Mouse (Mus musculus) limb, embryonic 10.5 days (tissue): ENCODE results near the gene Rsph10b. TPM values are rescaled to one million over a fixed set of nuclear protein-coding genes. Genes with fewer than 3 reads are reported as not detected.

Experiments
- DNase-seq: peaks from one replicate; pipeline ENCODE4 v3.0.0-alpha.2; 2017; ENCODE audit warnings: low spot score
- H3K27ac ChIP-seq: fragments of 300-500 bp; sonication (generic); 2 replicates; pipeline ENCODE4 v1.5.1; 2016; ENCODE audit warnings: mild to moderate bottlenecking
- H3K27me3 ChIP-seq: fragments of 300-500 bp; sonication (generic); 2 replicates; pipeline ENCODE4 v1.6.1; 2016; ENCODE audit warnings: low read depth, mild to moderate bottlenecking; ENCODE audit not compliant: poor library complexity, severe bottlenecking
- H3K36me3 ChIP-seq: fragments of 300-500 bp; sonication (generic); 2 replicates; pipeline ENCODE4 v1.6.1; 2016; ENCODE audit warnings: mild to moderate bottlenecking, moderate library complexity
- H3K4me1 ChIP-seq: fragments of 300-500 bp; sonication (generic); 2 replicates; pipeline ENCODE4 v1.6.1; 2016
- H3K4me3 ChIP-seq: fragments of 300-500 bp; sonication (generic); 2 replicates; pipeline ENCODE4 v1.5.1; 2016; ENCODE audit warnings: mild to moderate bottlenecking, moderate library complexity
- H3K9me3 ChIP-seq: fragments of 300-500 bp; sonication (generic); replicated peaks from 2 replicates; pipeline ENCODE4 v1.6.1; 2016; ENCODE audit warnings: mild to moderate bottlenecking
- WGBS: fragments of 180-500 bp; shearing (Covaris S2); methylation state at CpG from one replicate; pipeline ENCODE4 v1.1.7; 2016; 5-methylcytosine and 5-hydroxymethylcytosine counted together
- polyA plus RNA-seq: library from polyadenylated mRNA; unstranded; fragments of >200 nt; fragmentation: Nextera tagmentation; extraction: Ambion mirVana; gene quantifications from 2 replicates; pipeline ENCODE4 v1.2.1, GENCODE M21; 2016

Gene Rsph10b
- 0.41 and 1.1 TPM in 2 replicates for polyA plus RNA-seq

DNA sequence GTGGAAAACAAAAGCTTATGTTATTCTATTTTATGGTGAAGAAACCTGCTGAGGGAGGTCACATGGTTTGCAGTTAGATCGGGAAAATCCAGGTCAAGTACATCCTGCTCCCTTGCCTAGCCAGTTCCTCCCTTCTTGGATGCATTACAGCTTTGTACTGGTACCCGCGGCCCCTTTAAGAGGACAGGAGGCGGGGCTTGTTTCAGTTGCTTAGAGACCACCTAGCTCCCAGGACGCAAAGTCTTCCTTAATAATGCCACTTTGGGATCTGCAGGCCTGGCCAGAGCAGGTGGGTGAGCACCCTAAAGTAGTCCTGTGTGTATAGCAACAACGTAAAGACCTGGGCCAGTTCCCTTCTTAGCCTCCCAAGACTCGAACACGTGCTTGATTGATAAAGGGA, at the start of gene Rsph10b:
TSS of gene Rsph10b (plus strand) at position 205 of the 400 bp plus-strand sequence.
- Histone ChIP-seq H3K9me3 (no peaks in the 10 kb centered on the region), H3K4me1 (no peaks in the 10 kb centered on the region), H3K27ac (no peak within 1 kb of the TSS), H3K36me3 (peaks cover 49% of the 10 kb centered on the region), H3K4me3 (no peak within 1 kb of the TSS), H3K27me3 (no peaks in the 10 kb centered on the region)
- DNase-seq, result peak; percentile 43
- WGBS, result 18% methylated on average over 8 of the region's 8 CpGs

GRCm38 (mm10) chr5:143885274-143885673, 47.6 kb upstream of the Rsph10b start:
- 95% methylated on average over 3 of the region's 3 CpGs for WGBS
- no peak overlapping the region for H3K4me3 ChIP-seq
- H3K27me3 ChIP-seq, result no peaks in the 10 kb centered on the region
- DNase-seq, result no peak
- no peaks in the 10 kb centered on the region for H3K9me3 ChIP-seq
- H3K36me3 ChIP-seq, result peaks cover 99% of the 10 kb centered on the region
- no peak overlapping the region for H3K27ac ChIP-seq
- H3K4me1 ChIP-seq, result no peaks in the 10 kb centered on the region

- Histone ChIP-seq H3K4me3 (no peak overlapping the region), H3K4me1 (no peaks in the 10 kb centered on the region), H3K27ac (no peak overlapping the region), H3K27me3 (no peaks in the 10 kb centered on the region), H3K36me3 (peaks cover 93% of the 10 kb centered on the region), H3K9me3 (no peaks in the 10 kb centered on the region)
- WGBS, result 79% methylated on average over 6 of the region's 6 CpGs
- no peak for DNase-seq
Observed at GRCm38 (mm10) chr5:143890741-143891140, 42.1 kb upstream of the Rsph10b start.

DNA sequence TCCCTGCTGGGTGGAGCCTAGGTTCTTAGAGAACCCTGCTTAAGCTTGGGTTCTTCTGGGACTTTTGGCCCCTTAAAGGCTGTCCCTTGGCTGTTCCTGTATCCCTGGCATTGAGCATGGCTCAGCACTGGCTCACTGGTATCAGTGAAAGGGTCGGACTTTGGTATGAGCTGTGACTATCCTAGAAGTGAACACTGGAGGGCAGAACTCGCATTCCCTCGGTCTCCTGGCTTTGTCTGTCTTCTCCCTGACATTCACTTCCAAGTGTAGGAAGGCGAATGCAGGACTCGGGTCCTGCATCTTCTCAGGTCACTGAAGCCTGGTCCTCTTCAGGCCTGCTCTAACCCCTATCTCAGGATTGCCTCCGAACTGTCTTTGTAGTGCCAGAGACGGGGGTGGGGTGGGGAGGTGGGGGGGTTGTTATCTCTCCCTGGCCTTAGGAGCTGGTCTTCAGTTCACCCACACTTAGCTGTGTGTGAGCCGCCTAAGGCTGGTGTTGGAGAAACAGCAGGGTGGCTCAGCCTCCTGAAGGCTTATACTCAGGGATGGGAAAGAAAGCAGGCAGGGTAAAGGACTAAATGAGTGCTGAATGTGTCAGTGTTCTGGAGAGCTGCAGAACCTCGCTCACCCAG, 40.5 kb upstream of the Rsph10b start:
- Histone ChIP-seq H3K4me1 (no peaks in the 10 kb centered on the region), H3K4me3 (no peak overlapping the region), H3K27ac (no peak overlapping the region), H3K36me3 (peaks cover 89% of the 10 kb centered on the region), H3K9me3 (no peaks in the 10 kb centered on the region), H3K27me3 (no peaks in the 10 kb centered on the region)
- no peak for DNase-seq
- 72% methylated on average over 9 of the region's 9 CpGs for WGBS

- no peak overlapping the region for H3K27ac ChIP-seq
- no peaks in the 10 kb centered on the region for H3K9me3 ChIP-seq
- no peak overlapping the region for H3K4me3 ChIP-seq
- no peaks in the 10 kb centered on the region for H3K4me1 ChIP-seq
- H3K27me3 ChIP-seq, result no peaks in the 10 kb centered on the region
- no peak for DNase-seq
- H3K36me3 ChIP-seq, result peaks cover 89% of the 10 kb centered on the region
- 84% methylated on average over 5 of the region's 5 CpGs for WGBS
Observed at GRCm38 (mm10) chr5:143893396-143893795, 39.4 kb upstream of the Rsph10b start.

GRCm38 (mm10) chr5:143897635-143898330, 35.1 kb upstream of the Rsph10b start, which contains the start of gene Ankrd61:
Ankrd61 (minus strand) TSS chr5:143897685.
- H3K9me3 ChIP-seq, result no peaks in the 10 kb centered on the region
- no peaks in the 10 kb centered on the region for H3K4me1 ChIP-seq
- no peak within 1 kb of the TSS for H3K27ac ChIP-seq
- 87% methylated on average over 14 of the region's 14 CpGs for WGBS
- peaks cover 89% of the 10 kb centered on the region for H3K36me3 ChIP-seq
- H3K27me3 ChIP-seq, result no peaks in the 10 kb centered on the region
- DNase-seq, result no peak
- no peak within 1 kb of the TSS for H3K4me3 ChIP-seq

DNA sequence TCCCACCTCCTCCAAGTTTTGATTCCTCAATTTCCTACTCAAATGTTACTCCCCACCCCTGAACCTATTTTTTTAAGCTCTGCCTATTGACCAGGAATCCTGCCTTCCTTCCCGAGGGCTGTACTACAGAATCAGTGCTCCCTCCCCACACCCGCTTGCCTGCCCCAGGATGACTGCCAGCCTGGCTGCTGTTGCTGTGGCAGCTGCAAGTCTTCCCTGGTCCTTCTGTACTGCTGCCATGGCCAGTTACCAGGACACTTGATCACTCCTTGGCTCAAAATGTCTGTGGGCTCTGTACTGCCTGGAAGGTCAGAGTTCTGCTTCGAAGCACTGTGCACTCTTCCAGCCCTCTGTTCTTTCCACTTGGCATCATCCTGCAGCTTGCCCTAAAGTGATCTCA, 30.7 kb upstream of the Rsph10b start:
- Histone ChIP-seq H3K36me3 (peaks cover 100% of the 10 kb centered on the region), H3K4me3 (no peak overlapping the region), H3K4me1 (no peaks in the 10 kb centered on the region), H3K27me3 (no peaks in the 10 kb centered on the region), H3K9me3 (no peaks in the 10 kb centered on the region), H3K27ac (no peak overlapping the region)
- no peak for DNase-seq
- 90% methylated on average over 3 of the region's 3 CpGs for WGBS

GRCm38 (mm10) chr5:143903813-143904212, 29.0 kb upstream of the Rsph10b start:
- Histone ChIP-seq H3K9me3 (no peaks in the 10 kb centered on the region), H3K27ac (no peak overlapping the region), H3K4me1 (peaks cover 10% of the 10 kb centered on the region), H3K36me3 (peaks cover 90% of the 10 kb centered on the region), H3K4me3 (no peak overlapping the region), H3K27me3 (no peaks in the 10 kb centered on the region)
- no peak for DNase-seq
- WGBS, result 87% methylated on average over 4 of the region's 4 CpGs

GRCm38 (mm10) chr5:143906429-143906828, 26.4 kb upstream of the Rsph10b start:
- DNase-seq, result no peak
- peaks cover 64% of the 10 kb centered on the region for H3K36me3 ChIP-seq
- peaks cover 20% of the 10 kb centered on the region for H3K4me1 ChIP-seq
- no peak overlapping the region for H3K4me3 ChIP-seq
- no peak overlapping the region for H3K27ac ChIP-seq
- whole genome bisulfite sequencing, result 91% methylated on average over 8 of the region's 8 CpGs
- no peaks in the 10 kb centered on the region for H3K9me3 ChIP-seq
- H3K27me3 ChIP-seq, result no peaks in the 10 kb centered on the region

DNA sequence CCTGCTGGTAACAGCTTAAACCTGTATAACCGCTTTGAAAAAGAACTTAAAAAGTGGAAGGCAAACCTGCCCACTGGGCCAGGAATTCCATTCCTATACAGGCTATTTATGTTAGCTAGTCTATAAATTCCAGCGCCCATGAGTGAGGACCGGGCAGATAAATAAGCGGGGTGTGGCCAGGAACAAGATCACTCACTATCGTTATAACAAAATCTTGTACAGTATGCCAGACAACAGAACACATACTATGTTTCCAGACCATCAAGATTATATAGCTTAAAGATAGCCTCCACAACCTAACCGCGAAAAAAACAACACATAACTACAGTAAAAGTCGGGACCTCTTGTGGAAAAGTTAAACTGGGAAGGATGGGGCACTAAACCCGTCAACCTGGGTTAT, 23.9 kb upstream of the Rsph10b start:
- 2% methylated on average over 9 of the region's 9 CpGs for WGBS
- Histone ChIP-seq H3K4me3 (peak overlapping the region; percentile 68), H3K27ac (peak overlapping the region; percentile 88), H3K4me1 (peaks cover 20% of the 10 kb centered on the region), H3K27me3 (no peaks in the 10 kb centered on the region), H3K9me3 (no peaks in the 10 kb centered on the region), H3K36me3 (peaks cover 53% of the 10 kb centered on the region)
- no peak for DNase-seq

GRCm38 (mm10) chr5:143909417-143910400, 23.1 kb upstream of the Rsph10b start, which contains the start of the genes Aimp2 and Pms2:
Aimp2 (minus strand) TSS chr5:143909847.
Pms2 (plus strand) TSS chr5:143909964.
- H3K27ac ChIP-seq, result peak within 1 kb of the TSS; percentile 88
- peak; percentile 94 for DNase-seq
- H3K9me3 ChIP-seq, result no peaks in the 10 kb centered on the region
- no peaks in the 10 kb centered on the region for H3K27me3 ChIP-seq
- peak within 1 kb of the TSS; percentile 68 for H3K4me3 ChIP-seq
- H3K36me3 ChIP-seq, result peaks cover 53% of the 10 kb centered on the region
- under 1% methylated on average over 70 of the region's 70 CpGs for WGBS
- peaks cover 20% of the 10 kb centered on the region for H3K4me1 ChIP-seq

DNA sequence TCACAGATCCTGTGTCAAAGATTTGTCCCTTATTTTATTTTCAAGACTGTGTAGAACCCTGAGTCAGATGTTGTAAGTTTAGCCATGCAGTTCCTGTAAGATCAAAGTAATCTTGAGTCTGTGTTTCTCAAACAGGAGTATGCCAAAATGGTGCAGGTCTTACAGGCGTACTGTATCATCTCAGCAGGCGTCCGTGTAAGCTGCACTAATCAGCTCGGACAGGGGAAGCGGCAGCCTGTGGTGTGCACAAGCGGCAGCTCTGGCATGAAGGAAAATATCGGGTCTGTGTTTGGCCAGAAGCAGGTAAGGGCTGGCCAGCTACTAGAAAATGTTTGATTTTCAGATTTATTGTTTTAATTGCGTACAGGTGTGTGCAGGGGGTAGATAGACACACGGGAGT, 16.6 kb upstream of the Rsph10b start:
- H3K36me3 ChIP-seq, result peaks cover 85% of the 10 kb centered on the region
- H3K9me3 ChIP-seq, result no peaks in the 10 kb centered on the region
- no peak overlapping the region for H3K4me3 ChIP-seq
- no peaks in the 10 kb centered on the region for H3K4me1 ChIP-seq
- H3K27me3 ChIP-seq, result no peaks in the 10 kb centered on the region
- WGBS, result 93% methylated on average over 9 of the region's 9 CpGs
- H3K27ac ChIP-seq, result no peak overlapping the region
- DNase-seq, result no peak
